Mouse (Mus musculus): ENCODE data around the gene Sis.

Sis gene

GRCm38 (mm10) chr3:72967675-72968074 is at the start of gene Sis:
TSS of gene Sis (minus strand) at chr3:72967863.
- ATAC-seq (ENCODE audit: low TSS enrichment) = no peak

GRCm38 (mm10) chr3:73006045-73006444 is 38.4 kb upstream of the Sis start:
- no peak for ATAC-seq (ENCODE audit: low TSS enrichment)

GRCm38 (mm10) chr3:73002933-73003696 is 35.5 kb upstream of the Sis start:
- ATAC-seq (ENCODE audit: low TSS enrichment) = no peak

- ATAC-seq (ENCODE audit: low TSS enrichment) = no peak
Measured at GRCm38 (mm10) chr3:72997517-72997916, 29.9 kb upstream of the Sis start.

GRCm38 (mm10) chr3:72990992-72991391 is 23.3 kb upstream of the Sis start:
- no peak for ATAC-seq (ENCODE audit: low TSS enrichment)

GRCm38 (mm10) chr3:72976602-72977001 is 8.9 kb upstream of the Sis start:
- no peak for ATAC-seq (ENCODE audit: low TSS enrichment)

GRCm38 (mm10) chr3:72918919-72919526 is 48.6 kb downstream of the Sis start:
- ATAC-seq (ENCODE audit: low TSS enrichment) = no peak

GRCm38 (mm10) chr3:72882501-72882900 is 85.2 kb downstream of the Sis start:
- ATAC-seq (ENCODE audit: low TSS enrichment) = no peak

GRCm38 (mm10) chr3:72868141-72868540 is 99.5 kb downstream of the Sis start:
- no peak for ATAC-seq (ENCODE audit: low TSS enrichment)

GRCm38 (mm10) chr3:72858738-72859137 is 108.9 kb downstream of the Sis start:
- no peak for ATAC-seq (ENCODE audit: low TSS enrichment)

- peak; percentile 77 for ATAC-seq (ENCODE audit: low TSS enrichment)
Measured at GRCm38 (mm10) chr3:72855405-72855804, 112.3 kb downstream of the Sis start.

GRCm38 (mm10) chr3:72840641-72841040 is 127.0 kb downstream of the Sis start:
- ATAC-seq (ENCODE audit: low TSS enrichment) = no peak
